Mouse (Mus musculus) MEL (cell line): ENCODE data around the gene Mid1.
"Not testable (repeated sequence)": the region's sequence is repeated elsewhere in the genome, so short reads cannot be mapped to it uniquely, and the experiment has no call there.

Experiments used
- CTCF ChIP-seq, 3 experiments: IDR thresholded peaks in 2 of 3; conservative IDR thresholded peaks in 1 of 3; 2 replicates each; pipeline ENCODE4 v1.5.1; 2011 to 2012; ENCODE audit warnings: low read length in 3 of 3, low read depth in 2 of 3, mild to moderate bottlenecking in 2 of 3, improper control_type of control experiment in 1 of 3, inconsistent platforms in 1 of 3, mixed read lengths in 1 of 3, moderate library complexity in 1 of 3; ENCODE audit not compliant: control insufficient read depth in 1 of 3, insufficient read depth in 1 of 3, poor library complexity in 1 of 3, severe bottlenecking in 1 of 3
- POLR2A ChIP-seq, 2 experiments: IDR thresholded peaks; 2 replicates each; pipeline ENCODE4 v1.6.1; 2011 to 2012; ENCODE audit warnings: low read length in 2 of 2, mild to moderate bottlenecking in 2 of 2, control low read depth in 1 of 2, improper control_type of control experiment in 1 of 2, low read depth in 1 of 2, moderate library complexity in 1 of 2; ENCODE audit not compliant: control insufficient read depth in 1 of 2, insufficient read depth in 1 of 2, poor library complexity in 1 of 2
- TAL1 ChIP-seq: IDR thresholded peaks from 2 replicates; pipeline ENCODE4 v1.6.1; 2012; ENCODE audit warnings: mild to moderate bottlenecking, inconsistent platforms, low read length, moderate library complexity, mixed read lengths
- USF1 ChIP-seq: IDR thresholded peaks from 2 replicates; pipeline ENCODE4 v1.6.1; 2014; ENCODE audit warnings: low read depth, mild to moderate bottlenecking, inconsistent platforms, low read length, improper control_type of control experiment, moderate library complexity

GRCm38 (mm10) chrX:169996926-169997325 is 311.9 kb downstream of the Mid1 start:
- TF ChIP-seq USF1; TAL1; POLR2A (IDR thresholded peaks at IDR 0.05; ENCODE audit: control insufficient read depth in 1 of 2, insufficient read depth in 1 of 2, low read depth in 1 of 2, low read length in 2 of 2, poor library complexity in 1 of 2); CTCF (IDR thresholded peaks at IDR 0.05 in 2 of 3, conservative IDR thresholded peaks at IDR 0.05 in 1 of 3; ENCODE audit: control insufficient read depth in 1 of 3, insufficient read depth in 1 of 3, low read depth in 2 of 3, low read length in 3 of 3, poor library complexity in 1 of 3, severe bottlenecking in 1 of 3): not testable (repeated sequence)
